Mouse (Mus musculus): ENCODE data around the gene Prpf40a.

DNA sequence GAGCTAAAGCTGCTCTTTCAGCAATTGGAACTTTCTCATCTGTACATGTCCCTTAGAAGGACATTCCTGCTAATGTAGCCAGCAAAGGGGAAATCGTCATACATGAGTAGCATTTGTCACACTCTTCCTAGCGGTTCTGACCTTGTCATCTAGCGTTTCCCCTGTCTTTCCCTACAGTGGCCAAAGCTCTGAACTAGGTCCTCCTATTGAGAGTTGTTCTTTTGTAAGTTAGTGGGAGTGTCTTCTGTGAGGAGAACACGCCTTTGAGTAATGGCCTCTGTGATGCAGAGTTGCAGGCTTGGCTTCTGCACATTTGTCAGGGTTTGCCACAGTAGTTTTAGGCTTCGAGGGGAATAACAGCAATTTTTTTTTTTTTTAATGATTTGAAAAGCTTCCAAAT, 82.5 kb downstream of the Prpf40a start:
- TF ChIP-seq CTCF (IDR thresholded peaks at IDR 0.05; ENCODE audit: low read depth, low read length) = no peak
- TF ChIP-seq POLR2A (IDR thresholded peaks at IDR 0.05; ENCODE audit: borderline replicate concordance, low read depth, low read length) = no peak

Measured in bone marrow macrophage, adult 2 months (primary cell).